Mouse (Mus musculus) liver, embryonic 14.5 days (tissue): ENCODE data around the gene Ppfibp2.

ENCODE experiments used
- CTCF ChIP-seq: IDR thresholded peaks from 2 replicates; pipeline ENCODE4 v1.5.1; 2016; ENCODE audit warnings: antibody characterized with exemption, low read depth, control low read depth
- EP300 ChIP-seq: IDR thresholded peaks from 2 replicates; pipeline ENCODE4 v1.6.1; 2016; ENCODE audit warnings: antibody characterized with exemption, low read depth

DNA sequence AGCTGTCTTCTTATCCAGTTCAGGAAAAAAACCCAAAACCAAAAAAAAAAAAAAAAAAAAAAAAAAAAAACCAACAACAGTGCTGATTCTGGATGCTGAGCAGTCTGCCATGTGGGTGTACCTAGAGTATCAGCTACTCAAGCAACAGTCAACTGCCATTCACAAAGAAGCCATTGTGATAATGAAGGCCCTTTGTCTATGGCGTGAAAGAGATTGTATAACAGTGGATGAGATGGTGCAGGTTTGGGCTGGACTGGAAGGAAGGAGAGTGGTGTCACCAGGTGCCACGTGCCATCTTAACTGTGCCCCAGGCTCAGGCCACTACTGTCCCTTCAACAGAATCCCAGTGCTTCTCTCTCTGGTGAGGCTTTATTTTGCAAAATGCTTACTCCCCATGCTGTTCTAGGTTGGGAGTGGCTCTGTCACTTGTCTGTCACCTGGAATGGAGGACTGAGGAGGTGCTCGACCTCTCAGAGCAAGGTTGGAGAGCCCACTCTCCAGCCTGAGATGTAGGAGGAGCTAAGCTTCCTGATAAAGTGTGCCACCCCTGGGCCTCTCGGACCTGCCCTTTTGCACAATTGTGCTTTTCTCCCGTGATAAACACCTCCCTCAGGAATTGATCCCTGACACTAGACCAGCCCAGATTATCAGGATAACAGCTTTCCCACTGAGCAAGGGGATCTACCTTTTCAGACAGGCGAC lies 85.3 kb downstream of the Ppfibp2 start:
- TF ChIP-seq CTCF (no peak), EP300 (no peak)
